Mouse (Mus musculus) lung, postnatal 14 days (tissue): ENCODE measurements around the gene Pacsin3.
A peak's percentile ranks its signal among the peaks of the same experiment; 100 is the strongest.
"Not testable (repeated sequence)": the region's sequence is repeated elsewhere in the genome, so short reads cannot be mapped to it uniquely, and the experiment has no call there.

ENCODE experiments used
- DNase-seq: peaks from one replicate; pipeline ENCODE4 v3.0.0; 2021

Gene Pacsin3

DNA sequence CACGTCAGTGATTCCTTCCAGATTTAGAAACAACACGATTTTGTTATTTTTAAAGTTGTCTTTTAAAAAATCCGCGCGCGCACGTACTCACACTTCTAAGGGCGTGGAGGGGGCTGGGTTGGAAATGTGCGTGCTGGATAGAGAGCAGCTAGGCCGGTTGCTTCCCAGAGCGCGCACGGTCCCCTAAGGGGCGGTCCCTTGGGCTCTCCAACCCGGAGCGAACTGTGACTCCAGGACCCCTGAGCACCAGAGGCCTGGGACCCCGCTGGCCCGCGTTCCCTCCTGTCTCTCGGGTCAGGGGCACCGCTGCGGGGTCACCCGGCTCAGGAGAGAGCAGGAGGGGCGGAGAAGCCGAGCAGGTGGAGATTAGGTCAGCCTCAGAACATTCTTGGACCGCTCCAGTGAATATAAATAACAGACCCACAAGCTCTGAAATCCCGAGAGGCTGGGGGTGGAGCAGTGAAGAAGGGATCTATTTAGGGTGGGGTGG is at the start of gene Pacsin3:
Gene Pacsin3, plus strand, starts transcription at position 294 of the 490 bp plus-strand sequence.
- DNase-seq, result no peak

DNA sequence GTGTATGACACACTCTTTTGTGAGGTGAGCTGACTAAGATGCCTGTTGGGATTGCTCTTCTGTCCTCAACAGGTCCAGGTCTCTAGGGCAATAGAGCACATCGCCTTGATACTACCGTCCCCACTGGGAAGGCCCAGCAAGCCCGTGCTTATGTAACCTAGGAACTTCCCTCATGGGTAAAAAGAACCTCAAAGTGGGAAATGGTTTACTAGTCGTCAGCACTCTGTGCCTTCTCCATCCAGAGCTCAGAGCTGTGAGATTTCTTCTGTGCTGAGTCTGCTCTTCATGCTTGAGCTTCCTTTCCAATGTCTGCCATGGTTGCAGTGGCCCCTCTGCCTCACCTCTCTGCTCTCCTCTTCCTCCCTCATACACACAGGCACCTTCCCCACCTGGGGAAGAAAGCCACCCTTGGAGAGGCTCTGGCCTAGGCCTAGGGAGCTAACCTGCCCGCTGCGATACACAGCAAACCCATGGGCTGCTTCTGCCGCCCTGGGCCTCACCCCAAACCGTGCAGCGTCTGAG is 49.4 kb upstream of the Pacsin3 start:
- no peak for DNase-seq

DNA sequence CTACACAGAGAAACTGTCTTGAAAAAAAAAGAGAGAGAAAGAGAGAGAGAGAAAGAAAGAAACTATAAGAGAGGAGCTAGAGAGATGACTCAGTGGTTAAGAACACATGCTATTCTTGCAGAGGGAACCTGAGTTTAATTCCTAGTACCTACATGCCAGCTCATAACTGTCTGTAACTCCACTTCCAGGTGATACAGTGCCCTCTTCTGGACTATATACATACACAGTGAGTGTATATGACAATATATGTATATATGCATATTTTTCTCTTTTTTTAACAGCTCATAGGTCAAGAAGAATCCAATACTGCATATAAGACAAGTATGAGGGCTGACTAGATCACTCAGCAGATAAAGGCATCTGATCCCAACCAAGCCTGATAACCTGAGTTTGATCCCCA is 42.4 kb upstream of the Pacsin3 start:
- DNase-seq, result no peak

DNA sequence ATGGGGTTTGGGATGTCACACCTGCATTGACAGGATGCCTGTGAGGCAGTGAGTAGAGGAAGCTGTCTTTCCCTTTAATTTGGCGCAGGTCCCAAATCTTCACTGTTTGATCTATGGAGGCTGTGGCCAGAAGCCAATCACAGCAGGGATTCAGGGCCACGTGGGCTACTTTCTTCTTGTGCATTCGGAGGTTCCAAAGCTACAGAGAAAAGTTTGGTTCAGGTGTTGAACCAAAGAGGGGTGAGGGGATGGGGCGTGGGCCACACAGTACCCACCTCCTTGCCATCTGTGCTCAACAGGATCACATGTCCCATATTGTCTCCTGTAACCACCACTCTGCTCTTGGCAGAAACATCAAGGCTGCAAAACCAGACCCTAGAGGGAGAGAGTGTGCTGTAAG is 38.7 kb upstream of the Pacsin3 start:
- DNase-seq, result no peak

DNA sequence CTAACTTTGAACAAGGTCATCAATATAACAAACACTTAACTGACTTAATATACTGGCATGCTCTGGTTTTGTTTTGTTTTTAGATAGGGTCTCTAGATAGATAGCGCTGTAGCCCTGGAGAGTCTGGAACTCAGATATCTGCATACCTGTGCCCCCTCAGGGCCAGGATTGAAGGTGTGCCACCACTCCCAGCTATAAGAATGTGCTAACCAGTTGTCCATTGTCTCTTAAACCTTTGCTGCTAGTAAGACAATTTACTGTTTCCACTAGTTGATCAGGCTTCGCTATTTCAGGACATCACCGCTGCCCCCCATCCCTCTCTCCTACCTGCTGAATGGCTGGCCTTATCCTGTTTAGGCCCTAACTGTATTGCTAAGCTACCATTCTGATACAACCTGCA is 35.3 kb upstream of the Pacsin3 start:
- no peak for DNase-seq

DNA sequence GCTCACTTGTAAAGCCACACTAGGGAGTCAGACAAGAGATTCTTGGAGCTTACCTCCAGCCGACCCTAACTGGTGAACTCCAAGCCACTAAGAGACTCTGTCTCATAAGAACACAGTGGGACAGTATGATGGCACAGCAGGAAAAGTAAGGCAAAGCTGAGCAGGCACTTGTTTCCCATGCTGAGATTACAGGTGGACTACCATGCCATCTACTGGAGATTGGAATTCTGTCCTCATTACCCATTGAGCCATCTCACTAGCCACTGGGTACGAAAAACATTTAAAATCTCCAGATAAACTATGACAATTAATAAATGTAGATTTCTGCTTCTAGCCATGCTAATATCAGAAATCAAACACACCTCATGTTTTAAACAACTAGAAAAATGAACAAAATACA is 32.1 kb upstream of the Pacsin3 start:
- no peak for DNase-seq

DNA sequence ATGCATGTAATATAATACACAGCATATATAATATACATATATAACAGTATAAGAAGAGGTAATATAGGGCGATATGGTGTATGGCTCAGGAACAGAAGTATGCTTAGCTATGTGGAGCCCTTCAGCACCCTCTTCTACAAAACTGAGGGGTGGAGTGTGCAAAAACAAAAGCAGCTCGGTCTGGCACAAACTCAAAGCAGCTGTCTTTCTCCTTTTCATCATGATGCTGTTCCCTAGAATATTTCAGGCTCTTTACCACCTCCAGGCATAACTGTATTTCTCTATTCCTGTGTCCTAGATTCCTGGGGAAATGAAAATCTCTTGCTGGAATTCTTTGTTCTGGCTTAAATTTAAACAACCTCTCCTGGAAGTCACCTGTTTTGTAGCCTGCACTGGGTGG is 26.0 kb upstream of the Pacsin3 start:
- no peak for DNase-seq

DNA sequence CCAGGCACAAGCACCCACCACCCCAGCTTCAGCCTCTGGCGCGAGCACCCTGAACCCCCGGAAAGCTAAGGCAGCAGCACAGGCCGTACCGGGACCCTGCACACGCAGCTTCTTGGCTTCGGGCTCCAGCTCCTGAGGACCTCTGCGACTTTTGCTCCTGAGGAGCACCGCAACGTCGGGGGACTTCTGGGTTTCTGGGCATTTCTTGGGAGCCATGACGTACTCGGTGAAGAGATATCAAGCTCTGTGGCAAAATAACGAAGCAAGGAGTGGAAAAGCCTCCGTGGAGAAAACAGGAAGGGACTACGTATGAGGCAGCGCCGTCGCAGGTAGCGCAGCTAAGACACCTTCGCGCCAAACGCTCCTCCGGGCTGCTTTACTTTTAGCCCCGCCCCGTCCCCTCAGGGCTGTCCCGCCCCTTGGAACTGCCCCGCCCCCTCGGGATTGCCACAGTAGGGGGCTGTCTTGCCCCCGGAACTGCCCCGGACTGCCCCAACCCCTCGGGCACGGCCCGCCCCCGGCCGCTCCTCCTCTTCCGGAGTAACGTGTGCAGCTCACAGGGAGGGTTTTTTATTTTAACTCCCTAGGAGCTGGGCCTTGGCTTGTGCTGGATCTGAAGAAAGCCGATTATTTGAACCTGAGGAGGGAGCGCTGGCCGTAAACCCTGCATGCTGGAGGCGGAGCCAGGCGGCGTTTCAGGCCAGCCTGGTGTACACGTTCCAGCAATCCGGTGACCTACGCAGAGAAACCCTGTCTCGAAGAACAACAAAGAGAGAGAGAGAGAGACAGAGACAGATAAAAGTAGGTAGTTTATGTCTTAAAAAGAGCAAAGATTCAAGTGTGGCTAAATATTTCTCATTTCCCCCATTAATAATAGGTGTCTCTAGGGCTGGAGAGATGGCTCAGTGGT is 18.9 kb upstream of the Pacsin3 start, which contains the start of gene Ddb2:
Gene Ddb2, minus strand, starts transcription at position 382 of the 910 bp plus-strand sequence.
- peak; percentile 96 for DNase-seq

DNA sequence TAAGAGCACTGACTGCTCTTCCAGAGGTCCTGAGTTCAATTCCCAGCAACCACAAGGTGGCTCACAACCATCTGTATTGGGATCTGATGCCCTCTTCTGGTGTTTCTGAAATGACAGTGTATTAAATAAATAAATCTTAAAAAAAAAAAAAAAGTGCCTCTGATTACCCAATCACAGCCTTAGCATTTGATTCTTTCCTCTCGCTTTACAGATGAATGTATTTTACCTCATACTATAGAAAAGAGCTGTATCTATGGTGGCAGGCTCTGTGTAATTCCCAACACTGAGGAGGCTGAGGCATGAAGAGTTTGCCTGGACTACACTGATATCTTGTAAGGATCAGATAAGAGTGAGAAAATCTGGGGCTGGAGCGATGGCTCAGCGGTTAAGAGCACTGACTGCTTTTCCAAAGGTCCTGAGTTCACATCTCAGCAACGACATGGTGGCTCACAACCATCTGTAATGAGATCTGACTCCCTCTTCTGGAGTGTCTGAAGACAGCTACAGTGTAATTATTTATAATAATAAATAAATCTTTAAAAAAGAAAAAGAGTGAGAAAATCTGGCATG is 18.2 kb upstream of the Pacsin3 start:
- not testable (repeated sequence) for DNase-seq

DNA sequence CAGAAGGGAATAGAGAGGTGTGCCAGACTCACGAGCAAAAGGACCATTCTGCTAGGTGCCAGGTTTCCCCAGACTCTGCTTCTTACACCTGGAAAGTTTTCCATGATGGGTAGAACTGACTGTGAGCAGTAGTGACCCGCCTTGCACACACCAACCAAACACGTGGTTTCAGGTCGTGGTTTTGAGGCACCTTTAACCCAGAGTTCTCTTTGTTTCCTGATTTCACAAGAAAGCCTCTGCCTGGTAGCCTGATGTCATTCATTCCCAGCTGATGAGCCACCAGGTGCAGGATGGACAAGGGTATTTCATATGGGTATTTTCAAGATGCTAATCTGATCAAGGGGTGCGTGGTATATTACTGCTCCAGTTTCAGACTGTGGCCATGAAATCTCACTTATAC is 13.2 kb upstream of the Pacsin3 start:
- DNase-seq, result no peak

DNA sequence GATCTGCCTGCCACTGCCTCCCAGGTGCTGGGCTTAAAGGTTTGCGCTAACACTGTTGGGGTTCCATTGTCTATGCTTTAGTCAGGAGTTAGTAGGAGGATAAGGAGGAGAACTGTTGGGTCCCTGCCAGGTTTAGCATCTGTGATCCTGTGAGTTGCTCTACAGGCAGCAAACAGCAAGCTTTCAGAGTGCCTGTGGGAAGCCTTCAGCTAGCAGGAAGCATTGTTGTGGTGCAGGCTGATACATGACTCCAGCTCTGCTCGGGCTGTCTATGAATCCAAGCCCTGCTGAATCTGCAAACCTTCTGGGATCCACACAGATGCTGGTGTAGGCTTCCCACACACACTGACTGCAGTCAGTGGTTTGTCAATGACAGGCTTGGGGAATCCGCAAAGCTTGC is 12.3 kb upstream of the Pacsin3 start:
- DNase-seq, result no peak

DNA sequence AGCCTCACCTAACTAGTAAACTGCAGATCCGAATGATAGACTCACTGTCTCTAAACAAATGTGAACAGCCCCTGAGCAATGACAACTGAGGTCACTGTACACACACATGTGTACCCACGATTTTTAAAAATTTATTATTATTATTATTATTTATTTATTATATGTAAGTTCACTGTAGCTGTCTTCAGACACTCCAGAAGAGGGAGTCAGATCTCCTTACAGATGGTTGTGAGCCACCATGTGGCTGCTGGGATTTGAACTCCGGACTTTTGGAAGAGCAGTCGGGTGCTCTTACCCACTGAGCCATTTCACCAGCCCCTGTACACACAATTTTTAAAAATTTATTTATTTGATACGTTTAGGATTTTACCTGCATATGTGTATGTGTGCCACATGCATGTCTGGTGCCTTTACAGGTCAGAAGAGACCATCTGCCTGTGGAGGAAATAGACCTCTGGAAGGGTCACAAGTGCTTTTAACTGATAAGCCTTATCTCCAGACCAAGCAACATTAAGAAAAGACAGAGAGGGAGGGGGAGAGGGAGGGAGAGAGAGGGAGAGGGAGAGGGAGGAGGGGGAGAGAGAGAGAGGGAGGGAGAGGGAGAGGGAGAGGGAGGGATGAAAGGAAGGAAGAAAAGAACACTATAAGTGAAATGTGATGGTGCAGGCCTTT is 11.1 kb upstream of the Pacsin3 start:
- DNase-seq, result no peak

DNA sequence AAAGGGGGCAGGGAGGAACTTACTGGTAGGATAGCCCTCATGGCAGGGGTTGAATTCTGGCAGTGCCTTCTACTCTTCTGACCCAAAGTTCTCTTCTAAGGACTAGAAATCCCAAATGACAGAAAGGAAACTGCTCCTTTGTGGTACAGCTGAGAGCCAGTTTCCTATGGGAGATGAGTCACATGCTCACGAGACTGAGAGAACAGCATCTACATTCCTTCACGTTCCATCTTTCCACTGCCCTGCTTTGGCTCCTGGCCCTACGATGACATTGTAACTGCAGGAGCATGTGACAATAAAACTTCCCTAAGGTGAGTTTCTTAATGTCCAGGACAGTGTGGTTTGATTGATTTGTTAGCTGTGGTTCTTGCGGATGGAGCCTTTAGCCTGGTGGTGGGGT is 7.4 kb upstream of the Pacsin3 start:
- DNase-seq, result no peak

DNA sequence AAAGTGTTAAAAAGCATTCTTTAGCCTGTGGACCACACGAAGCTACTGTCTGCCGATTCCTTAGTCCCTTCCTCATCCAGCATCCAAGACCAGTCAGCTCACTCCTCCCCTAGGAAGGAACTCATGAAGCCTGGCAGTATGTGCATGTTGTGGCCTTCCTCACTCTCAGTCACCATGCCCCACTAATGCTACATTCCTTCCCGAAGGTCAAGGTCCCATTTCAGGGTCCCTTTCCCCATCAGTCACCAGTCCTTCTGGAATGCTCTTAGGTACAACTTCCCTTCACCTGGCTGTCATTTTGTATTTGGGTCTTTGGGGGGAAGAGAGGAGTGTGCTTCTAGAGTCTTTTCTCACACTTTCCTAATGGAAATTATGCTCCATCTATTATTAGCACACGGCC is 3.8 kb upstream of the Pacsin3 start:
- no peak for DNase-seq

DNA sequence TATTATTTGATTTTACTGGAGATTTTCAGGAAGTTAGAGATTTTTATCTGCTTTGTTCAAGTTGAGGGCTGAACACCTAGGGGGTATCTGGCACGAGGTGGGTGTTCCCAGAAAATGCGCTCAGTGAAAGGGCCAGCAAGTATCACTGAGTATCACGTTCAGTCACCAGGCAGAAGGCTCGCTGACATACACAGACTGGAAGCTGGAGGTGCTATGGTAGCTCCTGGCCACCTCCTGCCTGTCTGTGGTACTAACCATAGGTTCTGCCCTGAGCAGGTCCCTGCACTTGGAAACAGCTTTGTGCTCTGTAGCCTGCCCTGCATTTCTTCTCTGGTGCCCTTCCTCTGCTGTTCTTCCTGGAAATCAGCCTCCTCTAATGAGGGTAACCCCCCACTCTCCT is 3.2 kb upstream of the Pacsin3 start:
- DNase-seq, result no peak

DNA sequence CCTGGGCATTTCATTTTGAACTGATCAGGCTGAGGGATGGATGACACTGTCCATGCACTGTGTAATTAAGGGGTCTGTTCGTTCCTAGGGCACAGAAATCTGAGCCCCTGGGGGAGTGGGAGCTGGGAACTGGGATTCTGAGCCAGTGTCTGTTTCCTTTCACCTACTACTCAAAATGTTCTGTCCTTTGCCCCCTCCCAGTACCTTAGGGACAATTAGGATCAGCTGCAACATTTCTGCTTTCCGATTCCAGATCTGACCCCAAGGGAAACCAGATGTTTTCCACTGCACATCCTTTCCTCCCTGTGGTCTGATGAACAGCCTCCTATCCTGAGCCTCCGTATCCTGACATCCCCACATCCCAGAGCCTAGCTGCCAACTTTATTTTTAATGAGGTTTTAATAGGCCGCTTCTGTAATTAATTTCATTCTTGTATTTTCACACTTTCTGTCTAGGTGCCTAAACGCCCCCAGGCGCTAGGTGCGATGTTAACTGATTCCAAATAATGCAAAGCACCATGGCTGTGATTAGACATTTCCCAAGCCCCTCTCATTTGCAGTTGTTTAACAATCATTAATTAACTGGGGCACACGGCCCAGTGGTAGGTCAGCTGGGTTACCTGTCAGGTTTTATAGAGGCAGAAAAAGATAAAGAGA is 901 bp upstream of the Pacsin3 start:
- DNase-seq, result no peak

DNA sequence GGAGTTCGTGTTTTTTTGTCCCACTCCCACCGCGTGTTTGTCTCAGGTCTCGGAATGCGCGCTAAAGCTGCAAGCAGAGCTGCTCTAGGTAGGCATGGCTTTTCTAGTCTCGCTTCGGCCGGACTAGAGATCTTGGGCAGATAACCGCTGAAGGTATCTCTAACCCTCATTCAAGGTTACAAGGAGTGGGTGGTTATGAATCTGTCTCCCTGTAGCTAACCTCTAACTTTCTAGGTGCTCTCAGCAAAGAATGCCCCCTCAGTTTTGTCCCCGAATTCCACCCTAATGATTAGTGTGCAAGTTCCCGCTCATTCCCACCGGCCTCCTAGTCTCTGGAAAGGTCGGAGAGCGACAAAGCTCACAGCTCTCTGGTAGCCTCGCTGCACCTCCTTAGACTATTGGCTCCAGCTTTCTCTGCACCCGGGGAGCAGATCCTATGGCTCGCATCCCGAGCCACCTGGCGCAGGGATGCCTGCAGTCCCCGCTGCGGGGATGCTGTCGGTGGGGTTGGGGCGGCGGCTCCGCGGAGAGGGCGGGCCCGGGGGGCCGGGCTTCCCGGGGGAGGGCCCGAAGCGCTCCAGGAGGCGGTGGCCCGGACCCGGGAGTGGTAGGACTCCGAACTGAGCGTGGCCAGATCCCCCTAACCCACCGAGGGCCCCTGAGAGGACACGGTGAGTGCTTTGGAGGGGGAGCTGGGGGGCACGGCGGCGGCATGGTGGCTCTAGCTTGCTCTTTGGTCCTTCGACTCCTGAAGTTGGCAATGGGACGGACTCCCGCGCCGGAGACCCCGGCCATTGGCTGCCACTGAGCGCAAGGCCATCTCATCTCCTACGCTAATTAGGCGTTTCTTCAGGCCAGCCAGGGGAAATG is 737 bp downstream of the Pacsin3 start:
- DNase-seq, result peak; percentile 61

DNA sequence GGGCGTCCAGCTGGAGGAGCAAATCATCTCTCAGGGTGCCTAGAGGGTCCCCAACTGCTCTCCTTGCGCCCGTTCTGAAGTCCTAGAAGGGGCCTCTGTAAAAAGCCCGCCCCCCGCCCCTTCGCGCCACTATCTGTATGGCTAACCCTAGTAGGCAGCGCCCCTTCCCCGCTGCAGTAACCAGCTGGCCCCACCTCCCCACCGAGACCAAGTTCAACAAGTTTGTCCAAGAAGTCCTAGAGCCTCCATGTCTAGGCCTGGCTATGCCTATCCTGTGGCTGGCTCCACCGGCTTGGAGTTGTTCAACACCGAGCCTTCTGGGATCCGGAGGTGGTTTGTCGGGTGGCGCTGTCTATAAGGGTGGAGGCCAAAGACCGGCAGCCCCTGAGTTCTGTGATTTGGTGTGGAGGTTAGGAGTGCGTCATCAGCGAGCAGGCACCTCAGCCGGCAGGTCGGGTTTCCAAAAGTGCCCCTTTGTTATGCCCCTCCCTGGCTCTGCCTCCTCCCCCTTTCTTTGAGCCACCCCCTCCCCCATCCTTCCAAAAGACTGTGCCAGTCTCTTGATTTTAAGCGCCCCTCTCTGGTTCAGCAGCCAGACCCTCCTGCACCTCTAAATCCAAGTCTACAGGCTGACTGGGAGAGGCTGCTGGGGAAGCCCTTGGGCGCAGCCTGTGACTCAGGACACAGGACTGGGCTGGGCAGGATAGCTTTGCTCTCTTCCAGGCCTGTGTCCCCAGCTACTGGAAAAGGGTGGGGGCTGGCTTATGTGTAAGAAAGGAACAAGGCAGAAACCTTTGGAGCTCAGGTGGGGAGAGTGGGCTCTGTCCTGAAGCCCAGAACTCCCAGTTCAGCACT is 1.6 kb downstream of the Pacsin3 start:
- no peak for DNase-seq

DNA sequence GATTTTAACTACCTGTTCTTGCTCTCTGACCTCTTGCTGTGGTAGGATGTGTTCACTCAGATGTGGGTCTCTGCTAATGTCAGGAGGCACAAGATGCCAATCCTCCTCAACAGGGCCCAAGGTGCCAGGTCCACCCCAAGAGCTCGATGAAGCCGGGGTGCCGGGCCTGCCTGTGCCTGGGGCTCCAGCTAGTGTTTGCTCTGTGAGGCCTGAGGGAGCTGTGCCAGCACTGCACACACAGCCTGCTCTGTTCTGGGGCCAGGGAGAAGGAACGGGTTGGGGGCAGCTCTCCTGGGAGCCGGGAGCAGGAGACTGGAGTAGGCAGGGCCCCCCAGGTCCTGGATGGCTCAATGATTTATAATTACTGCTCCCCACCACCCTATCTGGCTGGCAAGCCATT is 2.3 kb downstream of the Pacsin3 start:
- no peak for DNase-seq

DNA sequence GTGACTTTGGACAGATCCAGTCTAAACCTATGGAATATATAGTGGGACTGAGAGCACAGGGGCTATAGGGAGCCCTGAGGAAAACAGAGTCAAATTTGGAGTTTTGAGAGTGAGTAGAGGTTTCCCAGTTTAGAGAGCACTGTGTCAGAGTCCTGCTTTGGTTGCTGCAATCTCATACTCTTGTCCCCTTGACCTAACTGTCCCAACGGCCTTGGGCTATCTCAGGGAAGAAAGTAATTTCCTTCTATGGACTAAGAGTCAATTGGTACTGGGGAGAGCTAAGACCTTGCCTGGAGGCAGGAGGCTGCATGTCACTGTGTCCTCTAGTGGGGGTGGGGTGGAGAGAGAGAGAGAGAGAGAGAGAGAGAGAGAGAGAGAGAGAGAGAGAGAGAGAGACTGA is 3.1 kb downstream of the Pacsin3 start:
- DNase-seq, result no peak

DNA sequence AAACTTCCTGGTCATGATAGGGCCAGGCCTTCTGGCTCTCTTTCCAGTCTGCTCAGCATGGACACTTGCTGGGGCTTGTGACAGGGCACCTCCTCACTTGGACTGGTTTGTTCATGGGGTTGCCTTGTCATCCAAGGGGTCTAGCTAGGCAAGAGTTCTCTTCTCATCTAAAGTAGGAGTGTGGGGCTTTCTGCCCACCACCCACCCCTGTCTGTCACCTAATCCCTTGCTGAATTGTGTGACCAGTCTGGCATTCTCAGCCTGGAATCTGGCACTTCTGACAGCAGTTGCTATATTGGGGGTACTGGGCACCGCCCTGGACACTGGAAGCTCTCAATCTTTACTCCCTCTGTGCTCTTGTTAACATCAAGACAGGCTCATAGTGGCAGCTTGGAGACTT is 3.7 kb downstream of the Pacsin3 start:
- no peak for DNase-seq
